ENCODE assay signal across 8 mouse cellular contexts in the genomic region with DNA sequence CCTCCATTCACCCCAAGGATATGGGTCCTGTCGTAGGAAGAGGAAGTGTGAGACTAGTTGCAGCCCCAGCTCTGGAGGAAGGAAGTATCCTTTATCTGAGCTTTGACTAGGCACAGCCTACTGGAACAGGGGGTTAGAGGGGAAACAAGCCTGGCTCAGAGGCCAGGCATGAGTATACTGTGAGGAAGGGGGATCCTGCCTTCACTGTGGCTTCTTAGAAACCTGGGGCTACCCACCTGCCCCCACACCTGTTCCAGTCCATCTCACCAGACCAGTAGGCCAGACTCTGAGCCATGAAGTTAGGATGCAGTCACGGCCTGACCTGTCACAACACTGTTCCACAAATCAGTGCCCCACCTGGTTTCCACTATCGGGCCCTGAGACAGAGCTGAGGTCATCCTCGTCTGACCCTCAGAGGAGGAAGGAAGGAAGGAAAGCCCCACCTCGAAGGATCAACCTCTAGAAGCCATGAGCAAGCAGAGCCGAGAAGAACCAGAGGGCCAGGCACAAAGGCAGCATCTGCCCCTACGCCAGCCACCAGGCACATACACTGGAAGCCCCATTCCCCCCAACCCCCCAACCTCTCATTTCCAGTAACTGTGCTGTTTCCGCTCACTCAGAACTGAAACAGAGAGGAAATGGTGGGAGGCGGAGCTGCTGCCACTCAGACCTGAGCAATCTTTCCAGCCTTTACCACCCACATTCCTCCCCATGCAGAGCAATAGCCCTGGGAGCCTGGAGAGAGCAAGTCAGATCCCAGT. TPM values are rescaled to one million over a fixed set of nuclear protein-coding genes. Genes with fewer than 3 reads are reported as not detected.
DNase-seq lines count a peak whose midpoint lies in the region; ATAC-seq and TF ChIP-seq lines count a peak whose summit lies in the region.

No protein-coding gene starts in this region.

- H3K79me2 ChIP-seq in MEL (ENCODE audit: control insufficient read depth, insufficient read depth, low read length, poor library complexity) = no peaks in the 10 kb centered on the region

- TF ChIP-seq EP300 in MEL (IDR thresholded peaks at IDR 0.05; ENCODE audit: low read depth in 1 of 2, low read length in 2 of 2) = peak in 1 of 2 experiments; percentile 48; a peak in 1 of 4 replicates

- TF ChIP-seq POLR2A in MEL (IDR thresholded peaks at IDR 0.05; ENCODE audit: control insufficient read depth in 1 of 2, insufficient read depth in 1 of 2, low read depth in 1 of 2, low read length in 2 of 2, poor library complexity in 1 of 2) = no peak

- peaks cover 0 to 7% of the 10 kb centered on the region in 2 experiments; a peak in 1 of 4 replicates for H3K4me1 ChIP-seq in MEL (ENCODE audit: control insufficient read depth in 1 of 2, insufficient read depth in 2 of 2, low read length in 2 of 2)
- peaks cover 95% of the 10 kb centered on the region for H3K4me1 ChIP-seq in forebrain, embryonic 15.5 days
- H3K4me1 ChIP-seq in kidney, postnatal 0 days (replicated peaks; ENCODE audit: insufficient read depth, low read length) = peaks cover 97% of the 10 kb centered on the region
- peaks cover 92% of the 10 kb centered on the region for H3K4me1 ChIP-seq in midbrain, embryonic 11.5 days (ENCODE audit: control insufficient read depth, insufficient read depth, low read length)

- no peak for TF ChIP-seq CTCF in MEL (IDR thresholded peaks at IDR 0.05 in 2 of 3, conservative IDR thresholded peaks at IDR 0.05 in 1 of 3; ENCODE audit: control insufficient read depth in 1 of 3, insufficient read depth in 1 of 3, low read depth in 2 of 3, low read length in 3 of 3, poor library complexity in 1 of 3, severe bottlenecking in 1 of 3)
- TF ChIP-seq CTCF in kidney, postnatal 0 days (IDR thresholded peaks at IDR 0.05; ENCODE audit: low read depth) = no peak

- H3K4me3 ChIP-seq in MEL (ENCODE audit: control insufficient read depth in 1 of 2, insufficient read depth in 1 of 2, low read depth in 2 of 2, low read length in 2 of 2) = no peak overlapping the region
- no peak overlapping the region for H3K4me3 ChIP-seq in forebrain, embryonic 15.5 days
- no peak overlapping the region for H3K4me3 ChIP-seq in kidney, postnatal 0 days (replicated peaks; ENCODE audit: low read depth, low read length)
- H3K4me3 ChIP-seq in midbrain, embryonic 11.5 days (ENCODE audit: low read depth, low read length) = no peak overlapping the region

- H3K9ac ChIP-seq in MEL (ENCODE audit: control insufficient read depth, low read depth, low read length, poor library complexity, severe bottlenecking) = no peak overlapping the region
- H3K9ac ChIP-seq in forebrain, embryonic 15.5 days (replicated peaks) = peak overlapping the region; percentile 22
- H3K9ac ChIP-seq in kidney, postnatal 0 days (ENCODE audit: low read depth, low read length) = peak overlapping the region; percentile 18; the same call in 1 of the 2 replicates
- H3K9ac ChIP-seq in midbrain, embryonic 11.5 days (ENCODE audit: low read length) = peak overlapping the region; percentile 17; the same call in 1 of the 2 replicates

- WGBS in forebrain, embryonic 15.5 days = 32% methylated on average over 9 of the region's 9 CpGs
- WGBS in kidney, postnatal 0 days = 18% methylated on average over 9 of the region's 9 CpGs
- WGBS in midbrain, embryonic 11.5 days = 43% methylated on average over 9 of the region's 9 CpGs

- intact Hi-C loops in left cerebral cortex, postnatal 36 days (cut with DNase I) = no loop called here

- DNase-seq in A20 (ENCODE audit: low read depth, low spot score) = peak; percentile 21
- DNase-seq in MEL (ENCODE audit: low read depth, low spot score) = peak; percentile 57
- DNase-seq in kidney, postnatal 0 days (ENCODE audit: low spot score) = peak; percentile 90
- DNase-seq in midbrain, embryonic 11.5 days (ENCODE audit: low spot score, missing footprints) = peak; percentile 88
- DNase-seq in yolk sac, embryonic 10.5 days (ENCODE audit: low spot score) = peak; percentile 55
- no peak for DNase-seq in left cerebral cortex, postnatal 36 days (ENCODE audit: low spot score in 2 of 2)
- no peak for DNase-seq in layer of hippocampus, postnatal 10 days (ENCODE audit: low spot score in 2 of 2)

- ATAC-seq in forebrain, embryonic 15.5 days (replicated peaks) = peak; percentile 26; the same call in 1 of the 2 replicates
- no peak for ATAC-seq in kidney, postnatal 0 days (replicated peaks; ENCODE audit: low FRiP score, low read depth)
- no peak for ATAC-seq in midbrain, embryonic 11.5 days (ENCODE audit: low FRiP score)

- H3K36me3 ChIP-seq in MEL (ENCODE audit: control insufficient read depth in 1 of 2, insufficient read depth in 2 of 2, low read length in 2 of 2) = no peaks in the 10 kb centered on the region
- no peaks in the 10 kb centered on the region for H3K36me3 ChIP-seq in forebrain, embryonic 15.5 days
- H3K36me3 ChIP-seq in kidney, postnatal 0 days (ENCODE audit: insufficient read depth, low read length) = no peaks in the 10 kb centered on the region
- peaks cover 5% of the 10 kb centered on the region; the same call in 1 of the 2 replicates for H3K36me3 ChIP-seq in midbrain, embryonic 11.5 days (ENCODE audit: control insufficient read depth, insufficient read depth, low read length)

- H3K9me3 ChIP-seq in MEL (replicated peaks; ENCODE audit: insufficient read depth, low read length) = no peaks in the 10 kb centered on the region
- no peaks in the 10 kb centered on the region for H3K9me3 ChIP-seq in forebrain, embryonic 15.5 days
- H3K9me3 ChIP-seq in kidney, postnatal 0 days (replicated peaks; ENCODE audit: low read length) = no peaks in the 10 kb centered on the region
- no peaks in the 10 kb centered on the region for H3K9me3 ChIP-seq in midbrain, embryonic 11.5 days (ENCODE audit: control insufficient read depth, low read length)

- H3K27ac ChIP-seq in MEL (ENCODE audit: control insufficient read depth, low read depth, low read length) = no peak overlapping the region
- H3K27ac ChIP-seq in forebrain, embryonic 15.5 days (replicated peaks) = peak overlapping the region; percentile 96
- H3K27ac ChIP-seq in kidney, postnatal 0 days = peak overlapping the region; percentile 82
- peak overlapping the region; percentile 40; the same call in 1 of the 2 replicates for H3K27ac ChIP-seq in midbrain, embryonic 11.5 days (ENCODE audit: low read depth, low read length)

- H3K27me3 ChIP-seq in MEL (ENCODE audit: control insufficient read depth in 1 of 2, insufficient read depth in 2 of 2, low read length in 2 of 2) = no peaks in the 10 kb centered on the region
- H3K27me3 ChIP-seq in forebrain, embryonic 15.5 days = no peaks in the 10 kb centered on the region
- H3K27me3 ChIP-seq in kidney, postnatal 0 days (ENCODE audit: insufficient read depth, low read length) = no peaks in the 10 kb centered on the region
- H3K27me3 ChIP-seq in midbrain, embryonic 11.5 days (ENCODE audit: control insufficient read depth, insufficient read depth, low read length) = no peaks in the 10 kb centered on the region

- H3K4me2 ChIP-seq in forebrain, embryonic 15.5 days (replicated peaks) = peak overlapping the region; percentile 22
- peak overlapping the region; percentile 28; the same call in 1 of the 2 replicates for H3K4me2 ChIP-seq in kidney, postnatal 0 days (ENCODE audit: low read length)
- peak overlapping the region; percentile 19; the same call in 1 of the 2 replicates for H3K4me2 ChIP-seq in midbrain, embryonic 11.5 days

- no peak for TF ChIP-seq RAD21 in MEL (IDR thresholded peaks at IDR 0.05; ENCODE audit: low read depth, low read length)

TF ChIP-seq in MEL, 35 proteins besides CTCF, POLR2A, EP300 and RAD21:
- TF ChIP-seq MEF2A (IDR thresholded peaks at IDR 0.05; ENCODE audit: extremely low read depth, insufficient replicate concordance, low read depth, low read length, poor library complexity, severe bottlenecking) = no peak
- 0 out of 2 replicates have a peak, but pooled peaks have one; percentile 13 for TF ChIP-seq GATA1 (IDR thresholded peaks at IDR 0.05; ENCODE audit: low read depth, low read length)

RNA-seq across cellular contexts. Expression of gene Notch1, which starts 23.3 kb away (rescaled TPM):
- 0.39 TPM in 1 of 2 replicates, not detected in the other for total RNA-seq in MEL (2012; rRNA removed)
- under 1 TPM in 1 of 2 experiments, not detected in 1; 0.06 TPM for polyA plus RNA-seq in MEL (2012; ENCODE audit: insufficient read depth in 1 of 2, insufficient read length in 2 of 2, low read depth in 1 of 2, low replicate concordance in 2 of 2, missing spikeins in 1 of 2)
- 22.6 and 26.1 TPM in 2 replicates for polyA plus RNA-seq in forebrain, embryonic 15.5 days (2015; fragmentation: Nextera tagmentation; extraction: Ambion mirVana)
- 12.1 and 12.9 TPM in 2 replicates for polyA plus RNA-seq in kidney, postnatal 0 days (2015; fragmentation: Nextera tagmentation; extraction: Ambion mirVana)
- polyA plus RNA-seq in midbrain, embryonic 11.5 days (2014; fragmentation: Nextera tagmentation; extraction: Ambion mirVana) = 40.8 and 47.5 TPM in 2 replicates
- 10 to 100 TPM; 24.5 to 28.5 TPM for total RNA-seq in left cerebral cortex, postnatal 36 days (2021)
- total RNA-seq in layer of hippocampus, postnatal 10 days (2021) = 10 to 100 TPM; 43.9 to 46.7 TPM

RNA-seq across cellular contexts. Expression of gene Sec16a, which starts 48.2 kb away (rescaled TPM):
- 20.3 and 21.4 TPM in 2 replicates for total RNA-seq in MEL (2012; rRNA removed)
- 10 to 100 TPM in 1 of 2 experiments, not detected in 1; 38.0 TPM for polyA plus RNA-seq in MEL (2012; ENCODE audit: insufficient read depth in 1 of 2, insufficient read length in 2 of 2, low read depth in 1 of 2, low replicate concordance in 2 of 2, missing spikeins in 1 of 2)
- 18.3 and 19.8 TPM in 2 replicates for polyA plus RNA-seq in forebrain, embryonic 15.5 days (2015; fragmentation: Nextera tagmentation; extraction: Ambion mirVana)
- polyA plus RNA-seq in kidney, postnatal 0 days (2015; fragmentation: Nextera tagmentation; extraction: Ambion mirVana) = 16.4 and 16.6 TPM in 2 replicates
- polyA plus RNA-seq in midbrain, embryonic 11.5 days (2014; fragmentation: Nextera tagmentation; extraction: Ambion mirVana) = 28.2 and 29.8 TPM in 2 replicates
- total RNA-seq in left cerebral cortex, postnatal 36 days (2021) = 10 to 100 TPM; 39.0 to 52.3 TPM
- 10 to 100 TPM; 43.9 to 46.1 TPM for total RNA-seq in layer of hippocampus, postnatal 10 days (2021)

Comparison
In these comparisons a context has a peak if more than half of its experiments do, and no peak if none do; other contexts are left out.
1. DNase-seq: peak in A20 (single experiment), MEL (single experiment), kidney, postnatal 0 days (single experiment), midbrain, embryonic 11.5 days (single experiment) and yolk sac, embryonic 10.5 days (single experiment); none in left cerebral cortex, postnatal 36 days (0 of 2) and layer of hippocampus, postnatal 10 days (0 of 2).
2. Peak in every context shown above with its lines, with median percentiles within 50 percentile points of each other: H3K4me2 ChIP-seq.